Mouse (Mus musculus): ENCODE results near the gene Homer2. TPM values are rescaled to one million over a fixed set of nuclear protein-coding genes. Genes with fewer than 3 reads are reported as not detected.

Homer2 gene
- polyA plus RNA-seq, 1 experiment from 2014 or later: 30.5 TPM

DNA sequence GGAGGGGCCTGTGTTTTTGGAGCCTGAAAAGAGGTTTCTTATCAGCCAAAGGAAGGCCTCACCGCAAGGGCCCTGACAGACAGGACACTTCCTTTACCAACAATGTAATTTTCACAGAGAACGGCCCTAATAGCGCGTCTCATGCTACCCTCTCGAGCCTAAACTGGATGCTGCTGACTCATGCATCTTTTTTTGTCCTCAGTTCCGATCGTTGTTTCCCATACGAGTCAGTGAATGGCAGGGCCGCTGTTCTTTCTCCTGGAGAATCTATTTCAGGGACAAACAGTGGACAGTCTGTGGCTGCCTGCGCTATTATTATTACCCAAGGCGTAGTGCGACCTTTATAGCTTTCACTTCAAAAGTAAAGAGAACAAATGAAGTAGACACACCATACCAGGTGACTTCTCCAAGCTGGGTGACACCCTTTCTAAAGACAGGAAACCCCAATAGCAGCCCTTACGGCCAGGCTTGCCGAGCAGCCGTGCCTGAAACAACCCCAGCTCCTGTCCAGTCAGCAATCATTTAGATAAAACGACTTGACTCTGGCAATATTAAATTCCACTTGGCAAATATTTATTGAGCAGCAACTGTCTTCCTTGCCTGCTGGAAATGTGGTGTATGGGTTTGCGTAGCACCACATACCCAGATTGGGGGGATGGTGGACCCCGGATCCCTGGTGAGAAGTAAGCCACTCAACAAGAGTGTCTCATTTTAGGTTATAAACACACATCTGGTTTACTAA lies 18.8 kb upstream of the Homer2 start:
- ATAC-seq (ENCODE audit: insufficient number of reproducible peaks, insufficient read depth, low FRiP score, low TSS enrichment): no peak
- Histone ChIP-seq H3K9ac (no peak overlapping the region), H3K27me3 (no peaks in the 10 kb centered on the region), H3K4me2 (replicated peaks) (no peak overlapping the region), H3K4me3 (no peak overlapping the region), H3K9me3 (no peaks in the 10 kb centered on the region), H3K27ac (no peak overlapping the region), H3K4me1 (no peaks in the 10 kb centered on the region), H3K36me3 (no peaks in the 10 kb centered on the region)
- 70% methylated on average over 18 of the region's 18 CpGs for WGBS

DNA sequence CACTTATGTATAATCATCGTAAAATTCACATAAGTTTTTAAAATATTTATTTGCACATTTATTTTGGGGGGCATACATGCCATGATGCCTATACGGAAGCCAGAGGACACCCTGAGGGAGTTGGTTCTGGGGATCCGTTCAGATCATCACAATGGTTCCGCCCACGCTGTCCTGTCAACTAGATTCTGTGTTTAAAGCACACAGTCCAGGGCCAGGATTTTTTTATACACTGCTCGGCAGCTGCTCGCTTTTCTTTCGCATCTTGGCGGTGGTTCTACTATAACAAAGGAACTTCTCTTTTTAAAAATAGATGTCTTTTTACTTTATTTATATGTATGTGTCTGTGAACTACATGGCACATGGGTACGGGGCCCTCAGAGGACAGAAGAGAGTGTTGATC lies 16.5 kb upstream of the Homer2 start:
- Histone ChIP-seq H3K27ac (no peak overlapping the region), H3K27me3 (no peaks in the 10 kb centered on the region), H3K36me3 (no peaks in the 10 kb centered on the region), H3K4me2 (replicated peaks) (no peak overlapping the region), H3K9ac (no peak overlapping the region), H3K4me3 (no peak overlapping the region), H3K4me1 (no peaks in the 10 kb centered on the region), H3K9me3 (no peaks in the 10 kb centered on the region)
- ATAC-seq (ENCODE audit: insufficient number of reproducible peaks, insufficient read depth, low FRiP score, low TSS enrichment): no peak
- 93% methylated on average over 10 of the region's 10 CpGs for WGBS

DNA sequence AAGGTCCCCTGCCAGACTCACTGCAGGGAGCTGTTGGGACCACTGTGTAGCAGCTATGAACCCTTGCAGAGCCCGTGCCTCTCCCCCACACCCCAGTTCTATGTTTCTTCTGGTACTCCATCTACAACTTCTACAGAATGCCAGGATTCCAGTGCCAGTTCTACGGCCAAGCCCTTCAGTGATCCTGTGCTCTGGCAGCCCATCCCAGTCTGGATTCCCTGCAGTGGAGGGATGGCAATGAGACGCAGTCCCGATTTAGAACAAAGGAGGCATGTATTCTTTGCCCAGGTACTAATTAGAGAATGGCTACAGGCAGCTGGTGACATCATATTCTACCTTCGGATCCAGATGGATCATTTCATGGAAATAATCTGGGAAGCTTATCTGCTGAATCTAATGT lies 13.9 kb upstream of the Homer2 start:
- no peak overlapping the region for H3K9ac ChIP-seq
- H3K27ac ChIP-seq: no peak overlapping the region
- H3K4me2 ChIP-seq (replicated peaks): no peak overlapping the region
- no peaks in the 10 kb centered on the region for H3K36me3 ChIP-seq
- WGBS: 58% methylated on average over 5 of the region's 5 CpGs
- H3K4me3 ChIP-seq: no peak overlapping the region
- no peak for ATAC-seq (ENCODE audit: insufficient number of reproducible peaks, insufficient read depth, low FRiP score, low TSS enrichment)
- H3K4me1 ChIP-seq: no peaks in the 10 kb centered on the region
- no peaks in the 10 kb centered on the region for H3K27me3 ChIP-seq
- no peaks in the 10 kb centered on the region for H3K9me3 ChIP-seq

DNA sequence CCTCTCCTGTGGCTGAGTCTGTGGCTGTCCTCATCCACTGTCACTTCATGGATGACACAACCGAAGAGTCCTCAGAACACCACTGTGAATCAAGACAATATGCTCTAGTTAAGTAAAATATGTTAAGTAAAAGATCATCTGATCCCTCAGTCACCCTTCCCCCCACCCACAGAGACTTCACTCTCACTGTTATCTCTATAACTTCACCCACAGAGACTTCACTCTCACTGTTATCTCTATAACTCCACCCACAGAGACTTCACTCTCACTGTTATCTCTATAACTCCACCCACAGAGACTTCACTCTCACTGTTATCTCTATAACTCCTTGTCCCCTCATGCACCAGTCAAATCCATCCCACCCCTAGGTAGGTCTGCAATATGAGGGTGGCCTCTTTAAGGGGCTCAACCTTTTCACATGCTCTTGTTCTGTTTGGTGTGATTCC lies 11.9 kb upstream of the Homer2 start:
- no peaks in the 10 kb centered on the region for H3K36me3 ChIP-seq
- ATAC-seq (ENCODE audit: insufficient number of reproducible peaks, insufficient read depth, low FRiP score, low TSS enrichment): no peak
- no peak overlapping the region for H3K9ac ChIP-seq
- no peak overlapping the region for H3K4me2 ChIP-seq (replicated peaks)
- no peaks in the 10 kb centered on the region for H3K4me1 ChIP-seq
- no peaks in the 10 kb centered on the region for H3K9me3 ChIP-seq
- H3K27ac ChIP-seq: no peak overlapping the region
- no peaks in the 10 kb centered on the region for H3K27me3 ChIP-seq
- no peak overlapping the region for H3K4me3 ChIP-seq
- WGBS: 74% methylated on average over 1 of the region's 1 CpGs

DNA sequence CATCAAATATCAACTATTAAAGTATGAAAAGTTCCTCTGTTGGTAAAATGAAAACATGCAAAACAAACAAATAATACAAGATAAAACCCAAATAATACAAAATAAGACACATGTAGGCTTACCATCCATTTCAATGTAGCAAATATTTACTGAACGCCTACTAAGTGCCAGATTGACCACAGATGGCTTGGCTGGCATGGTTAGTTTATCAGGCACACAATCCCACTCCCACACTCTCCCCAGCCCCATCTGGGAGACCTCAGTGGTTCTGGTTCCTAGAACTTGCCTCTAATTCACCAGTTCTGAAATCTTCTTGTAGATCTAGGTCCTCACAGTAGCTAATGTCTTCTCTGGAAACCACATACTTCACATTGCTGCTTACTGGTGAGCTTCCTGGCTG lies 11.3 kb upstream of the Homer2 start:
- Histone ChIP-seq H3K4me1 (no peaks in the 10 kb centered on the region), H3K27ac (no peak overlapping the region), H3K9me3 (no peaks in the 10 kb centered on the region), H3K4me2 (replicated peaks) (no peak overlapping the region), H3K36me3 (no peaks in the 10 kb centered on the region), H3K9ac (no peak overlapping the region), H3K27me3 (no peaks in the 10 kb centered on the region), H3K4me3 (no peak overlapping the region)
- 71% methylated on average over 1 of the region's 1 CpGs for WGBS
- no peak for ATAC-seq (ENCODE audit: insufficient number of reproducible peaks, insufficient read depth, low FRiP score, low TSS enrichment)

DNA sequence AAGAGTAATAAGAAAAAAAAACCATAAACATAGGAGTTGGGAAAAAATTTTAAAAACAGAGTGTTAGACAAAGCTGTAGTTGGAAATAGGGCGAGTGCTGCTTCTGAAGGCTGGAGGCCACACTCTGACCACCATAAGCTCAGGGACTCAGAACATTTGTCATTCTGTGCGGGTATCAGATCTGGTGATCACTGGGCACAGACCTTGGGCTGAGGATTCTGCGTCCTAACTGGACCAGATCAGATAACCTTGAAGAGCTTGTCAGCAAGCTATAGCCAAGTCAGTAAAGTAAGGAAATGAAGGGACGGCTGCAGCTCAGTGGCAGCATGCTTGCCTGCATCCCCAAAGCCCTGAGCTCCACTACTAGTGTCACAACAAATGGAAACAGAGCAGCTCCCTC lies 2.8 kb upstream of the Homer2 start:
- Histone ChIP-seq H3K36me3 (no peaks in the 10 kb centered on the region), H3K4me3 (no peak overlapping the region), H3K27ac (no peak overlapping the region), H3K27me3 (peaks cover 29% of the 10 kb centered on the region), H3K9me3 (no peaks in the 10 kb centered on the region), H3K4me2 (replicated peaks) (no peak overlapping the region), H3K9ac (no peak overlapping the region), H3K4me1 (peaks cover 8% of the 10 kb centered on the region)
- no peak for ATAC-seq (ENCODE audit: insufficient number of reproducible peaks, insufficient read depth, low FRiP score, low TSS enrichment)
- WGBS: 86% methylated on average over 4 of the region's 4 CpGs

DNA sequence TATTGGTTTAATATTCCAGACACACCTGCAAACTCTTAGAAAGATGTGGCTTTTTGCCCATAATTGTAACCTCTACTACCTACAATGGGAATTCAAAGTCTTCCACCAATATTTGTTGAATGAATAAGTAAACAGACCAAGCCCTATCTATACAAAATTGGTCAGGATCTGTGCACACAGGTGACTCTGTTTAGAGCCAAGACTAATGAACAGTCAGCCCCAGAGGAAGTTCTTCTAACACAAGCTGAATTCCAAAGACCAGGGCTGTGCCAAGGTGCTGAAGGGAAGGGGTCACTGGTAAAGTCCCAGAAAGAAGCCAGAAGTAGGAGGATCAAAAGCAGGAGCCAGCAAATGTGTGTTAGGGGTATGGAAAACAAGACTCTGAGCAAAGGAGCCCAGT lies 838 bp upstream of the Homer2 start:
- ATAC-seq (ENCODE audit: insufficient number of reproducible peaks, insufficient read depth, low FRiP score, low TSS enrichment): no peak
- peaks cover 29% of the 10 kb centered on the region for H3K27me3 ChIP-seq

DNA sequence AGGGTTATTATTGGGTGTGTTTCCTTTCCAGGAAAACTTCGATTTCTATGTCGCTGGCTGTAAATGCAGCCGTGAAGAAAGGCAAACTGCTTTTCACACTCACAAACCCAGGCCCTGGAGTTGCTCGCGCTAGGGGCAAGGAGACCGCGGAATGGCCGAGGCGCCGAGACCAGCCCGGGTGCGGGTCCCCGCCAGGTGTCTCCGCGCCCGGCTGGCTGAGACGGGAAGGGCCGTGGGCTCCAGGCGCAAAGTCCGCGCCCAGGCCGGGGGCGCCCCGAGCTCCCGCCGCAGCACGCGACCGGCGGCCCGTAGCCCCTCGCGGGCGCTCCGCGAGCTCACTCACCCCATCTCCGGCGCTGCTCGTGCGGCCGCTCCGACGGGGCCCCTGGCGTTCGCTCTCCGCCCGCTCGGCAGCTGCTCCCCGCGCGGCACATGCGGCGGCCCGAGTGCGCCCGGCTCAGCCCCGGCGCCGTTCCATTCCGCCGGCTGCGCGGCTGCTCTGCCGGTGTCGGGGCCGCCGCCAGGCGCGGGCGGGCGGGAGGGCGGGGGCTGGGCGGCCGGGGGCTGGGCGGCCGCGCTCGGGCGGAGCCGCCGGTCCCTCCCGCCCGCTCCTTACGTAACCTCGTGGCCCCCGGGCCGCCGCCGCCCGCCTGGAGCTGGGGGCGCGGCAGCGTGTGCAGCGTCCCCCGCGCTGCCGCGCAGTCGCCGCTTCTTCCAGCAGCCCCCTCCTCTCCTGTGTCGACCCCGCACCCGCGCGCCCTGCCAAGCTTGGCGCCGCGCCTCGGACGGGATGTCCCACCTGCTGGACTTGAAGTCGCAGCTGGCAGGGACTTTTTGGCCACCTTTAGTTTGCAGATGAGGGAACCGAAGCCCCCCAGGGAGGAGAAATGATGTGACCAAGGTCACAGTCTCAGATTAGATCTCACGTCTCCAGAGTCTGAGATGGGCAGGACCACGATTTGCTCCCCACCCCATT lies 623 bp downstream of the Homer2 start:
- peak overlapping the region; percentile 86 for H3K4me2 ChIP-seq (replicated peaks)
- peaks cover 8% of the 10 kb centered on the region for H3K4me1 ChIP-seq
- H3K4me3 ChIP-seq: peak overlapping the region; percentile 62
- H3K9ac ChIP-seq: peak overlapping the region; percentile 69
- H3K9me3 ChIP-seq: no peaks in the 10 kb centered on the region
- H3K27ac ChIP-seq: peak overlapping the region; percentile 55; the same call in 1 of the 2 replicates
- no peaks in the 10 kb centered on the region for H3K36me3 ChIP-seq
- ATAC-seq (ENCODE audit: insufficient number of reproducible peaks, insufficient read depth, low FRiP score, low TSS enrichment): peak; percentile 79; the same call in 1 of the 2 replicates
- H3K27me3 ChIP-seq: peaks cover 29% of the 10 kb centered on the region
- WGBS: under 1% methylated on average over 87 of the region's 114 CpGs

More for the DNA sequence above, 838 bp upstream of the Homer2 start:
- H3K9ac ChIP-seq: no peak overlapping the region
- H3K36me3 ChIP-seq: no peaks in the 10 kb centered on the region
- H3K9me3 ChIP-seq: no peaks in the 10 kb centered on the region
- no peak overlapping the region for H3K4me2 ChIP-seq (replicated peaks)
- peaks cover 8% of the 10 kb centered on the region for H3K4me1 ChIP-seq
- no peak overlapping the region for H3K27ac ChIP-seq
- no peak overlapping the region for H3K4me3 ChIP-seq

DNA sequence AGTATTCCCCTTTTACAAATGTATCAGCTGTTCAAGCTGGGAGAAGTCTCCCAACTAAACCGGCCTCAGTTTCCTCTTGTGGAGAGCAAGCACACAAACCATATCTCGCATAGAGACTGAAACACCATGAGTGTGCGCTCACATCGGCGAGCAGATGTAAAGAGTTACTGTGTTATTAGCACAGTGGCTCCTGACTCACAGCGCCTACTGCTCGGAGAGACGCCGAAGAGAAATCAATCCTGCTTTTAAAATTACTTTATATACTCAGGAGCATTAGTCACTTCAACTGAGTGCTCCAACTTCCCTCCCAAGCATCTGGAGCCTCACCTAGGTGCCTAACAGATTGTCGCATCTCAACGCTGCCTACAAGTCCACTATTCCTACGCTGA lies 1.3 kb downstream of the Homer2 start:
- H3K9ac ChIP-seq: peak overlapping the region; percentile 69
- H3K4me2 ChIP-seq (replicated peaks): peak overlapping the region; percentile 86
- H3K36me3 ChIP-seq: no peaks in the 10 kb centered on the region
- ATAC-seq (ENCODE audit: insufficient number of reproducible peaks, insufficient read depth, low FRiP score, low TSS enrichment): no peak
- 29% methylated on average over 12 of the region's 12 CpGs for WGBS
- H3K4me1 ChIP-seq: peaks cover 8% of the 10 kb centered on the region
- no peaks in the 10 kb centered on the region for H3K9me3 ChIP-seq
- H3K27ac ChIP-seq: peak overlapping the region; percentile 55; the same call in 1 of the 2 replicates
- peak overlapping the region; percentile 62 for H3K4me3 ChIP-seq
- H3K27me3 ChIP-seq: peaks cover 29% of the 10 kb centered on the region

DNA sequence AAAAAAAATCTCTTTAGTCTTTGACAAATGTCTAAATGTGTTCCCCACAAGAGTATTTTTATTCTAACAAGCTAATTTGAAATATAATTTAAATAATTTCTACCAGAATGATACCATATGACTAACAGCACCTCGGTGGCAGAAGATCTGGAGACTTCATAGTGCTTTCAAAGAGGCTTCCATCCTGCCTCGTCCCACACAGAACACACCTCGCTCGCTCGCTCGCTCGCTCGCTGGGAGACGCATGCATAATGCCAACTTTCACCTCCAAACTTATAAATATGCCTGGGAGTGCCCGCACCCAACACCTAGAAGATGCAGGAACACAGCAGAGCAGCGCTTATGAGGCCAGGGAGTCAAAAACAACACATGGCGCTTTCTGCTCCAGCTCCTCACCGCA lies 9.0 kb downstream of the Homer2 start:
- H3K4me3 ChIP-seq: no peak overlapping the region
- ATAC-seq (ENCODE audit: insufficient number of reproducible peaks, insufficient read depth, low FRiP score, low TSS enrichment): no peak
- no peaks in the 10 kb centered on the region for H3K9me3 ChIP-seq
- H3K27me3 ChIP-seq: no peaks in the 10 kb centered on the region
- WGBS: 87% methylated on average over 13 of the region's 13 CpGs
- 0 out of 2 replicates have a peak, but pooled peaks cover 3% of the 10 kb centered on the region for H3K4me1 ChIP-seq
- no peak overlapping the region for H3K4me2 ChIP-seq (replicated peaks)
- no peaks in the 10 kb centered on the region for H3K36me3 ChIP-seq
- H3K27ac ChIP-seq: no peak overlapping the region
- no peak overlapping the region for H3K9ac ChIP-seq

DNA sequence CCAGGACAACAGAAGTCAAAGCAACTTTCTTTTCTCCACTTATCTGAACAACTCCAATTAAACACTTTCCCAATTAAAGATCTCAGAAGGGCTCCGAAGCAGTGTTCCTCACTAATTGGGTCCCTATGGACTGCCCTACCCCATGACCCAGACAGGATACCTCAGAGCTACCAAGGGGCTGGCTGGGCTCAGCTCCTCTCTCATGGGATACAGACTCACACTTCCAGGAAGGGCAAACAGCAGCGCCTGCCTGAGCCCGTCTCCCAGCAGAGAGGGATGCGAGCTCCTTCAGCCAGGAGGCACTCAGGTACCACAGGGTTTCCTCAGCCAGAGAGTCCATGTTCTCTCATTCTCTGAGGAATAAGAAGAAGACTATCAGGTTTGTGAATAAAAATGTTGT lies 9.4 kb downstream of the Homer2 start:
- ATAC-seq (ENCODE audit: insufficient number of reproducible peaks, insufficient read depth, low FRiP score, low TSS enrichment): no peak
- Histone ChIP-seq H3K9ac (no peak overlapping the region), H3K27ac (no peak overlapping the region), H3K27me3 (no peaks in the 10 kb centered on the region), H3K4me2 (replicated peaks) (no peak overlapping the region), H3K4me3 (no peak overlapping the region), H3K36me3 (no peaks in the 10 kb centered on the region), H3K4me1 (0 out of 2 replicates have a peak, but pooled peaks cover 3% of the 10 kb centered on the region), H3K9me3 (no peaks in the 10 kb centered on the region)
- WGBS: 50% methylated on average over 4 of the region's 4 CpGs

All from embryonic facial prominence, embryonic 12.5 days (tissue).